Mouse (Mus musculus): ENCODE data around the gene Apobec4.

DNA sequence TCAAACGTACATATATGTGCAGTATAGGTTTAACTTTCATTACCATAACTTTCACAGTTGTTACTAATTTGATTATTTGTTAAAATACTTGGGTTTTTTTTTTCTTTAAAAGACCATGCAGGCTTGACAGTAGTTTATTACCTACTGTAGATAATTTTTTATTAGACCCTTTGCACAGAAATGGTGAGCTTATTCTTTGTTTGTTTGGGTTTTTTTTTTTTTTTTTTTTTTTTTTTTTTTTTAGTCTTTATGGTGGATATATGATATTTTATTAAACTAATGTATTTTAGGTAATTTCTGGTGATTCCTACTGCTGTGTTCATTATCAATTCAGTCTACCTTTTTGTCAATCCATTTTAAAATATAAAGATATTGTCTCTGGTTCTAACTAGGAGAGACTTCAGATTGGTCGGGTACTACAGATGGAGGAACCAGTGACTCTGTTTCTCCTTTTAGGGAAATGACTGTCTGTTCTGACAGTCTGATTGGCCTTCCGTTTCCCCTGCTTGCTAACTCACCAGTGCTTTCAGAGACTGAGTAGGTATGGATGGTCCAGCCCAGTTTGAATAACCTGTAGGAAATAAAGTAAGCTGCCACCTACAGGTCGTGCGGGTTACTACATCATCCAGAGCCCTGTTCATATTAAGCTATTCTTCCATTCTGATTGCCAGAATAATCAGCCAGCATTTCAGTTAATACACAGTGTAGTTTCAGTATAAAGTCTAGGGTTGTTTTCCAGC is 17.6 kb downstream of the Apobec4 start:
- TF ChIP-seq POLR2A (IDR thresholded peaks at IDR 0.05; ENCODE audit: insufficient read depth, low read depth, low read length) (peak; percentile 23; the same call in 1 of the 2 replicates), CTCF (IDR thresholded peaks at IDR 0.05) (peak; percentile 93)

Measured in heart, adult 2 months (tissue).